Mouse (Mus musculus) gastrocnemius, postnatal 14 days (tissue): Measurements from ENCODE around the gene Pogz. TPM values are rescaled to one million over a fixed set of nuclear protein-coding genes. Genes with fewer than 3 reads are reported as not detected.
"Not testable (repeated sequence)": the region's sequence is repeated elsewhere in the genome, so short reads cannot be mapped to it uniquely, and the experiment has no call there.

ENCODE experiments used
- DNase-seq: peaks from one replicate; pipeline ENCODE4 v3.0.0; 2021; ENCODE audit warnings: mixed read lengths
- intact Hi-C: fragments of 180-260 bp; cut with DNase I; formaldehyde crosslinking; loops from one replicate; pipeline ENCODE4 v1.15.1; 2025; ENCODE audit warnings: low total_unique reads
- total RNA-seq, 2 experiments: library from RNA; stranded (reverse); gene quantifications; 2 replicates each; pipeline ENCODE4 v1.2.3; 2021

The Pogz gene
- total RNA-seq, 2 experiments from 2014 or later: 13.9 to 18.1 TPM

- intact Hi-C loops, DNase-seq: not testable (repeated sequence)
Measured at GRCm38 (mm10) chr3:94904759-94905158, 67.4 kb downstream of the Pogz start.

- no peak for DNase-seq
- intact Hi-C loops: no loop called here
Measured at GRCm38 (mm10) chr3:94906482-94906881, 69.1 kb downstream of the Pogz start.

GRCm38 (mm10) chr3:94911050-94911693, 73.8 kb downstream of the Pogz start:
- intact Hi-C loops: no loop called here
- DNase-seq: no peak

GRCm38 (mm10) chr3:94913801-94914200, 76.4 kb downstream of the Pogz start:
- intact Hi-C loops: no loop called here
- no peak for DNase-seq

GRCm38 (mm10) chr3:94915903-94916741, 78.8 kb downstream of the Pogz start:
- no peak for DNase-seq
- intact Hi-C loops: no loop called here

- no peak for DNase-seq
- intact Hi-C loops: no loop called here
Measured at GRCm38 (mm10) chr3:94917816-94918361, 80.5 kb downstream of the Pogz start.

GRCm38 (mm10) chr3:94918845-94919244, 81.5 kb downstream of the Pogz start:
- intact Hi-C loops: no loop called here
- no peak for DNase-seq

- no peak for DNase-seq
- intact Hi-C loops: no loop called here
Measured at GRCm38 (mm10) chr3:94921104-94921503, 83.7 kb downstream of the Pogz start.

GRCm38 (mm10) chr3:94922333-94922732, 85.0 kb downstream of the Pogz start:
- intact Hi-C loops: no loop called here
- no peak for DNase-seq

- no peak for DNase-seq
- intact Hi-C loops: no loop called here
Measured at GRCm38 (mm10) chr3:94924688-94925087, 87.3 kb downstream of the Pogz start.

GRCm38 (mm10) chr3:94926301-94926736, 89.0 kb downstream of the Pogz start:
- DNase-seq, intact Hi-C loops: not testable (repeated sequence)

GRCm38 (mm10) chr3:94928979-94929378, 91.6 kb downstream of the Pogz start:
- intact Hi-C loops, DNase-seq: not testable (repeated sequence)

- intact Hi-C loops, DNase-seq: not testable (repeated sequence)
Measured at GRCm38 (mm10) chr3:94930386-94931266, 93.3 kb downstream of the Pogz start.

- DNase-seq, intact Hi-C loops: not testable (repeated sequence)
Measured at GRCm38 (mm10) chr3:94931427-94932082, 94.2 kb downstream of the Pogz start.

Other genes with a start within 250 kb of the Pogz start
- not detected for gene Gm10972, start 194.5 kb upstream of the Pogz start, total RNA-seq
- 1 to 10 TPM in 1 of 2 experiments, under 1 TPM in 1; 0.98 to 1.4 TPM for gene Tuft1, start 178.7 kb upstream of the Pogz start, total RNA-seq
- 1 to 10 TPM in 1 of 2 experiments, under 1 TPM in 1; 0.78 to 1.7 TPM for gene Selenbp2, start 144.0 kb upstream of the Pogz start, total RNA-seq
- under 1 TPM; 0.11 to 0.16 TPM for gene Cgn, start 51.1 kb upstream of the Pogz start, total RNA-seq
- 100 to 1,000 TPM; 202 to 211 TPM for gene Psmb4, start 49.4 kb downstream of the Pogz start, total RNA-seq
- gene Selenbp1, start 95.5 kb downstream of the Pogz start, total RNA-seq: 1 to 10 TPM; 8.9 to 9.5 TPM
- 1 to 10 TPM; 5.8 to 7.2 TPM for gene Rfx5, start 116.5 kb downstream of the Pogz start, total RNA-seq
- 10 to 100 TPM; 23.5 to 24.1 TPM for gene Pi4kb, start 137.2 kb downstream of the Pogz start, total RNA-seq
- gene Zfp687, start 177.9 kb downstream of the Pogz start, total RNA-seq: 10 to 100 TPM; 12.4 to 13.8 TPM
- 100 to 1,000 TPM; 155 to 162 TPM for gene Psmd4, start 205.0 kb downstream of the Pogz start, total RNA-seq